Mouse (Mus musculus) cortical plate, adult 2 months (tissue): ENCODE results near the gene Tbc1d22a.

Source experiments
- CTCF ChIP-seq: fragments of 200-500 bp; IDR thresholded peaks from 2 replicates; pipeline ENCODE4 v1.5.1; 2011; ENCODE audit warnings: mild to moderate bottlenecking, control low read depth, low read length; ENCODE audit not compliant: insufficient read depth; ENCODE audit errors: extremely low read depth
- POLR2A ChIP-seq: fragments of 200-500 bp; IDR thresholded peaks from 2 replicates; pipeline ENCODE4 v1.6.1; 2011; ENCODE audit warnings: mild to moderate bottlenecking, low read length, control low read depth; ENCODE audit not compliant: insufficient read depth; ENCODE audit errors: extremely low read depth

DNA sequence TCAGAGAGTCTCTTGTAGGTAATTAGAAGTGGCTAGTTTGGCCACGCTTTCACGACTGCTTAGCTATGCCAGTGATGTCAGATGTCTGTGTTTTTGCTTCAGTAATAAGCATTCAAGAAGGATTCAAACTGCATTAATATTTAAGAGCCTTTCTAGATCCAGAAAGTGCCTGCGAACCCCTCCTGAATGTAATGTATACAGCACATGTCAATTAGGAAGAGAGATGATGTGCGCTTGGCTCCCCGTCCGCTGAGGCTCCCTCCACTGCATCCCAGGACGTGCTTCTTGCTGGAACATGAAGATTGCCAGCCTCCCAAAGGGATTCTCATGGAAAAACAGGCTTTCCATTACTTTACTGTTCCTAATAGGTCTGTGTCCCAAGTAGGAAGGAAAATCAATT, 115.7 kb downstream of the Tbc1d22a start:
- TF ChIP-seq CTCF = no peak
- no peak for TF ChIP-seq POLR2A
